Mouse (Mus musculus): ENCODE results near the gene Spire2.

GRCm38 (mm10) chr8:123331810-123332209 is 703 bp upstream of the Spire2 start:
- no peak for TF ChIP-seq POLR2A (IDR thresholded peaks at IDR 0.05; ENCODE audit: borderline replicate concordance, insufficient read depth, low read length)
- TF ChIP-seq CTCF (IDR thresholded peaks at IDR 0.05; ENCODE audit: borderline replicate concordance, insufficient read depth, low read depth, low read length) = no peak

Measured in cerebellum, adult 2 months (tissue).